Mouse (Mus musculus) left cerebral cortex, postnatal 10 days (tissue): ENCODE results near the gene Cstl1. TPM values are rescaled to one million over a fixed set of nuclear protein-coding genes. Genes with fewer than 3 reads are reported as not detected.

Experiments used
- DNase-seq, 2 experiments: peaks; one replicate each; pipeline ENCODE4 v3.0.0; 2021 to 2022; ENCODE audit warnings: low spot score in 2 of 2, mixed read lengths in 1 of 2; ENCODE audit errors: extremely low spot score in 1 of 2
- intact Hi-C: fragments of 180-260 bp; cut with DNase I; formaldehyde crosslinking; loops from one replicate; pipeline ENCODE4 v1.15.1; 2025
- total RNA-seq, 2 experiments: library from RNA; stranded (reverse); gene quantifications; 2 replicates each; pipeline ENCODE4 v1.2.3; 2021

The Cstl1 gene
- total RNA-seq, 2 experiments from 2014 or later = not detected

- intact Hi-C loops = no loop called here
- no peak for DNase-seq
These were observed 48.3 kb downstream of the Cstl1 start, which contains the start of gene Cst8 for GRCm38 (mm10) chr2:148798485-148798884. Gene Cst8 (plus strand): TSS chr2:148798785.

GRCm38 (mm10) chr2:148801491-148801921 is 51.3 kb downstream of the Cstl1 start:
- intact Hi-C loops = no loop called here
- DNase-seq = no peak

Other genes with a start within 250 kb of the Cstl1 start
- 10 to 100 TPM in 1 of 2 experiments, 1 to 10 TPM in 1; 9.0 to 10.9 TPM for gene Nxt1, start 77.8 kb upstream of the Cstl1 start, total RNA-seq
- gene Gzf1, start 69.3 kb upstream of the Cstl1 start, total RNA-seq = 10 to 100 TPM; 23.5 to 23.6 TPM
- 100 to 1,000 TPM; 257 to 269 TPM for gene Napb, start 17.9 kb upstream of the Cstl1 start, total RNA-seq
- gene Cst11, start 21.1 kb downstream of the Cstl1 start, total RNA-seq = not detected
- gene 8030411F24Rik, start 31.7 kb downstream of the Cstl1 start, total RNA-seq = not detected
- gene Cst12, start 39.0 kb downstream of the Cstl1 start, total RNA-seq = not detected
- gene Cst8, start 48.4 kb downstream of the Cstl1 start, total RNA-seq = not detected
- gene Cst13, start 69.7 kb downstream of the Cstl1 start, total RNA-seq = not detected
- gene Cst9, start 84.8 kb downstream of the Cstl1 start, total RNA-seq = not detected
- not detected for gene 9230104L09Rik, start 114.7 kb downstream of the Cstl1 start, total RNA-seq
- gene Cst3, start 125.3 kb downstream of the Cstl1 start, total RNA-seq = 1,000 to 10,000 TPM; 1,743 to 1,747 TPM